Mouse (Mus musculus): ENCODE data around the gene Ankrd63.
A peak's percentile ranks its signal among the peaks of the same experiment; 100 is the strongest.

Ankrd63 gene

GRCm38 (mm10) chr2:118693370-118693966 is 10.3 kb downstream of the Ankrd63 start:
- no peak for DNase-seq (ENCODE audit: inconsistent ontology term)

- DNase-seq (ENCODE audit: inconsistent ontology term), result no peak
Measured at GRCm38 (mm10) chr2:118689875-118690274, 13.9 kb downstream of the Ankrd63 start.

DNA sequence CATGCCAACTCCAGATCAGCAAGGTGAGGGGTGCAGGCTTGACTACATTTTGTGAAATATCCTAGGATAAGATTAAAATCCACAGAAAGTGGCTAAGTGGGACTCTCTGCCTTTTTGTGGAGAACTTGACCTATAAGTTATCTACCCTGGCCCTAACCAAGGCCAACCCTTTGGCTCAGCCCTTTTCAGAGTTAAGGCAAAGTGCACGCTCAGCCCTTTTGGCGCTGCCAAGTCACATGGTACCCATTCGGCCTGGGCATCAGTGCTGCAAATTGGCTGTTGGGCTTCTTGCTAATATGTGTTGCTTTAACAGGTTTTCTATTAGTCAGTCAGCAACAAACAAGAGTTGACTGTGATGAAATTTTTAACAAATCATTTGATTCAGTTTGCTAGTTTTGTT is 16.0 kb downstream of the Ankrd63 start:
- DNase-seq (ENCODE audit: inconsistent ontology term), result no peak

DNA sequence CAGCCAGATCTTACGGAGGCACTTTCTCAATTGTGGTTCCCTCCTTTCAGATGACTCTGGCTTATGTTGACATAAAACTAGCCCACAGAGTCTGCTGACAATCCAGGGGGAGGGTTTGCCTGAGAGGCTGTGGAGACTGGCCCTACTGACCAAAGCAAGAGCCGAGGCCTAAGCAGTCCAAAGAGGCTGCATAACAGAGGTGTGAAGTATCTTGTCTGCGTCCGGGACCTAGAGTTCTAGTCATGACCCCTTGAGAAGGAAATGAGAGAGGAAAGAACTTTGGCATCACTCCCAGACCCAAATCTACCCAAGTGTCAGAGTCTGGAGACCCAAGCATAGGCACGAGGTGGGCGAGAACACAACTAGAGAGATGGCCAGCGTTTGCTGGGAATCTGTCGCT is 17.1 kb downstream of the Ankrd63 start:
- DNase-seq (ENCODE audit: inconsistent ontology term), result no peak

DNA sequence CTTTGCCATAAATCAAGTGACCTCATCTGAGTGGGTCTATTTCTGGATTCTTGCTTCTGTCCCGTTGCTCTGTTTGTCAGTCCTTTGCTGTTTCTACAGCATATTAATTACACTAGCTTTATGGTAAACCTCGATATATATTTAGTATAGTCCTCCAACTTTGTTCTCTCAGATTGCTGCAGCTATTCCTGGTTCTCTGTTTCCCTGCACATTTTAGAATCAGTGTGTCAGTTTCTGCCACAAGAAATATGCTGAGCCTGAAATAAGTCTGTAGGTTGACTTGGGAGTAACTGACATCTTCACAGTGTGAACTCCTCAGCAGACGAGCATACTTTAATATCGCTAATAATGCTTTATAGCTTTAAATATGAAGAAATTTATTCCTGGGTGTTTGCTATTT is 18.7 kb downstream of the Ankrd63 start:
- no peak for DNase-seq (ENCODE audit: inconsistent ontology term)

- peak; percentile 70 for DNase-seq (ENCODE audit: inconsistent ontology term)
Measured at GRCm38 (mm10) chr2:118682544-118683260, 21.1 kb downstream of the Ankrd63 start.

DNA sequence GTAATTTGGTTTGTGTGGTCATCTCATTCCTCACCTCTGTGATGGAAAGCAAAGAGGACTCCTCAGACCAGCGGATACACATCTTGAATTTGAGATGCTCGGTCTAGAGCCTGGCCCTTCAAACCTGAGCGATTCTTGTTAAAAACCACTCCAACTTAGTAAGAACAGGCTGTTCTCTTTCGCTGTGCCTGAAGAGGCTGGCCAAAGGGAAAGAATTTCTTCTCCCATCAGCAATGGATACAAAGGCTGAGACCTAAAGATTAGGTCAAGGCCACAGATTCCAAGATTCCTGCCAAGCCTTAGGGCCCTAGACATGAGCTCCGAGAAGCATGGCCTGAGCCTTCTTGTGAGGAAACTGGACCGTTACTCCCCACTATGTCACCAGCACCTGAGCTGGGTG is 22.8 kb downstream of the Ankrd63 start:
- no peak for DNase-seq (ENCODE audit: inconsistent ontology term)

DNA sequence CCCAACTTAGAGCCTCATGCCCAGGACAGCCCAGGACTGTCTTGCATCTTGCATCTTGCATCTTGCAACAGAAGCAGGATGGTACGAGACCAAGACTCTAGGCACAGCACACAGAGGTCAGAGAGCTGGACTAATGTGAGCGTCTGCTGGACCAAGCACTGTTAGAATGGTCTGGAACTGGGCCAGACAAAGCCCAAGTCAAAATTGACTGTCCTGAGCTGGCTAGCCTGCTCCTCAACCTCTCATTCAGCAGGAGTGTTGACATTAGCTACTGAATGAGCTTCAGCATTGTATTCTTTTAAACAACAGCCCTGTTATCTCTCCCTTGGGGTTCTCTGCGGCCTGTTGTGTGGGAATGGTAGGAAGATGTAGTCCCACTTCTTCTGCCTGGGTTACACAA is 24.2 kb downstream of the Ankrd63 start:
- no peak for DNase-seq (ENCODE audit: inconsistent ontology term)

DNA sequence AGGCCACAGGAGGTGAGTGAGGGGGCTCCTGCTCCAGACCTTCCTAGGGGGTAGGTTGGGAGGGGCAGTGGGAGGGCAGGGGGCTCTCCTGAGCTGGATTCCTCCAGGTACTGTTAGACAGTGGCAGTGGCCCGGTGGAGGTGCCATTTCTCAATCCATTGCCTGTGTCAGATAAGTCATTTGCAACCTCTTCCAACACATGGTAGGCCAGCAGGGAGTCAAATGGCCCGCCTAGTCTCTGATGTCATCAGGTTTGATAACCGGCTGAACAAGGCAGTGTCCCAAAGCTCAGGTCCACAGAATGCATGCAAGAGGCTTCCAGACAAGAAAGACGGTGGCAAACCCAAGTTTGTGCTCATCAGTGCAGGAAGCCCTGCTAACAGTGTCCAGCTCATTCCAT is 25.9 kb downstream of the Ankrd63 start:
- no peak for DNase-seq (ENCODE audit: inconsistent ontology term)

GRCm38 (mm10) chr2:118676839-118677741 is 26.7 kb downstream of the Ankrd63 start:
- DNase-seq (ENCODE audit: inconsistent ontology term), result no peak

DNA sequence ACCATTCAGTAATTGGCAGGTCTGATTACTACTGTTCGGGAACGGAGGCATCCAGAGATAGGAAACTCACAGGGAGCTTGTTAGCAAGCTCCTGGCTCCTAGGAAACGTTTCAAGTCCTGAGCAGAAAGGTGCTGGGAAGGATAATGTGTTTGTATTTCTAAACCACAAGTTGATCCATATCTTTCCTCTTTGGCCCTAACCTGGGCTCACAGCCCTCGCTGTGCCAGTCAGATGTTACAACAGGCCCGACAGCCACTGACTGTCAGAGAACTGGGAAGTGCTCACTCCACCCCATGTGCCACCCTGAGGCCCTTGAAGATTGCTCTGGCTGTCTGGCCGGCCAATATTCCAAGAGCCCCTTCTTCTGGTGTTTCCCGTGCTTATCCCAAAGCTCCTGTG is 29.3 kb downstream of the Ankrd63 start:
- DNase-seq (ENCODE audit: inconsistent ontology term), result no peak

- DNase-seq (ENCODE audit: inconsistent ontology term), result no peak
Measured at GRCm38 (mm10) chr2:118673686-118674465, 29.9 kb downstream of the Ankrd63 start.

GRCm38 (mm10) chr2:118671728-118672127 is 32.0 kb downstream of the Ankrd63 start:
- no peak for DNase-seq (ENCODE audit: inconsistent ontology term)

- no peak for DNase-seq (ENCODE audit: inconsistent ontology term)
Measured at GRCm38 (mm10) chr2:118669785-118670184, 34.0 kb downstream of the Ankrd63 start.

GRCm38 (mm10) chr2:118669245-118669644 is 34.5 kb downstream of the Ankrd63 start:
- DNase-seq (ENCODE audit: inconsistent ontology term), result no peak

- no peak for DNase-seq (ENCODE audit: inconsistent ontology term)
Measured at GRCm38 (mm10) chr2:118667181-118667580, 36.6 kb downstream of the Ankrd63 start.

- no peak for DNase-seq (ENCODE audit: inconsistent ontology term)
Measured at GRCm38 (mm10) chr2:118665616-118666015, 38.1 kb downstream of the Ankrd63 start.

DNA sequence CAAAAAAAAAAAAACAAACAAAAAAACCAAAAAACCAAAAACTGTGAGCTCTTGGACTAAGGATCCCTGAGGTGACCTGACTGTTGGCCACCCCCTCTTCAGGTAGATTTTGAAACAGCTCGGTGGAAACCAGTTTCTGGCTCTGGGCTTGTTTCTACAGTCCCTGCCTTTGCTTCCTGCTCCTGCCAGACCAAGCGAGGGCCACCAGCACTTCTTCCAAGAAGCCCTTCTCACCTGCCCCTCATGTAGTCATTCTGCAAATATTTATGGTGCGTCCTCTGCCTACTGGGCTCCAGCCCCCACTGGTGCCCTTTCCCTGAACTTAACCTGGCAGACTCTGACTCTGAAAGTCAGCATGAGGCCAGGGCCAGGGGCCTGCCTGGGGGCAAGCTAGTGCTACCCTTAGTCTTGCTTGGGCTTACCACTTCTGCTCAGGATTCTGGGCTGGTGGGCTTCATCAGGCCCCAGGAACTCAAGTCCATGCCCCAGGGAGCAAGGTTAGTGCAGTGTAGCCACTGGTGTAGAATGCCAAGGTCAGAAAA is 38.7 kb downstream of the Ankrd63 start:
- no peak for DNase-seq (ENCODE audit: inconsistent ontology term)

DNA sequence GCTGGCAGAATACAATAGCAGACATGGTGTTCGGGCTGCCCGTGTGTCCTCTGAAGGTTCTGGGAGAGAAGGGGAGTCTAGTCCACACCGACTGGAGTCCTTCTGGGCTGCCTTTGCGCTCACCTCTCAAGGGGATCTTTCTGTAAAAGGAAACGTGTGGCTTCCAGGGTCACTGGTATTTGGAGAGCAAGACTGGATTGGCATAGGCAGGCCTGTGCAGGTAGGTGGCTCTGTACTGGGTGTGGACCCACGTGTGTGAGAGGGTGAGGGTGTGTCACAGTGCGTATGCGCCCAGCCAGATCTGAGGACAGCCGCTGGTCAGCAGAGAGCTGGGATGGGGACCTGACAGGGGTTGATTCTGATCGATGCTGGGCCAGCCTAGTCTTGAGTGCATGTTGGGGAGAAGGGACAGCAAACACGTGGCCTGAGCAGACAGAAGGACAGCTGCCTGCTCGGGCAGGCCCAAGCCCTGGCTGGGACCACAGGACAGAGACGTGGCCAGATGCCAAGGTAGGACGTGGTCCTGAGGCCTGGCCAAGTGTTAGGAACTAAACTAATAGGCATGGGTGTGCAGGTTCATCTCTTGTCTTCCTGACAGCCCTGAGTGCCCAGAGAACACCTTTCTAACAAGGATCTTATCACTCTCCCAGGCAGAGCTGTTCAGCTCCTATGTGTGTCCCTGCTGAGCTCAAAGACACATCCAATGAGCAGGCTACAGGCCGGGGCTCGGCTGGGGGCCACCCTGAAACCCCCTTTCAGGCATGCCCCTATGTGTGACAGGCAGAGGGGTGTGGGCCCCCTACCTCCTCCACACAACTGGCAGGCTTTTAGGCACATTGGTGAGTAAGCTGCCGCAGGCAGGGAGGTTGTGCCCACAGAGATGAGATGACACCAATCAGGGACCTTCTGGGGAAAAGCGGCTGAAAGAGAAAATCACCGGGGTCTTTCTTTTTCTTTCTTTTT is 39.7 kb downstream of the Ankrd63 start:
- no peak for DNase-seq (ENCODE audit: inconsistent ontology term)
